Mouse (Mus musculus): ENCODE results near the gene Pitpnm1. TPM values are rescaled to one million over a fixed set of nuclear protein-coding genes. Genes with fewer than 3 reads are reported as not detected.

The Pitpnm1 gene
- polyA plus RNA-seq, 2 experiments = 4.5 to 16.2 TPM

GRCm38 (mm10) chr19:4152445-4153231, 52.8 kb downstream of the Pitpnm1 start:
- TF ChIP-seq POLR2A (IDR thresholded peaks at IDR 0.05; ENCODE audit: borderline replicate concordance, extremely low read depth, insufficient read depth, insufficient read length) = no peak
- Histone ChIP-seq H3K4me3 (replicated peaks; ENCODE audit: low read length) (no peak overlapping the region), H3K9ac (ENCODE audit: low read depth, low read length, severe bottlenecking) (no peak overlapping the region), H3K27me3 (ENCODE audit: control insufficient read depth, insufficient read depth, low read length) (no peaks in the 10 kb centered on the region), H3K27ac (replicated peaks; ENCODE audit: low read depth, low read length) (no peak overlapping the region), H3K4me1 (ENCODE audit: control insufficient read depth, insufficient read depth, low read length) (peaks cover 11% of the 10 kb centered on the region), H3K36me3 (ENCODE audit: control insufficient read depth, insufficient read depth, low read length) (peaks cover 51% of the 10 kb centered on the region), H3K9me3 (ENCODE audit: control insufficient read depth, low read length) (no peaks in the 10 kb centered on the region), H3K4me2 (replicated peaks; ENCODE audit: low read depth, low read length, severe bottlenecking) (no peak overlapping the region)
- WGBS = 90% methylated on average over 8 of the region's 8 CpGs
- no peak for DNase-seq (ENCODE audit: low spot score)
- no peak for ATAC-seq (ENCODE audit: low FRiP score, low read depth)

DNA sequence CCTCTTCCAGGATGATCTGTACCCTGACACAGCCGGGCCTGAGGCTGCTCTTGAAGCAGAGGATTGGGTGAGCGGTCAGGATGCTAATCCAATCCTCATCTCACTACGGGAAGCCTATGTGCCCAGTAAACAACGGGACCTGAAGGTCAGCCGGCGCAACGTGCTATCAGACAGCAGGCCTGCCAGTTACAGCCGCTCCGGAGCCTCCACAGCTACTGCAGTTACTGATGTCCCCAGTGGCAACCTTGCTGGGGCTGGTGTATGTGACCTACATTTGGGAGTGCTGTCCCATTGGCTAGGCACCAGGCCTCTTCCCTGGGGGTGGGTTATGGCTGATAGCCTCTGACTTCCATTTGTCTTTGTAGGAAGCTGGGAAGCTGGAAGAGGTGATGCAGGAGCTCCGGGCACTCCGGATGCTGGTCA, 53.4 kb downstream of the Pitpnm1 start, which contains the start of gene Ptprcap:
Gene Ptprcap, plus strand, starts transcription at position 373 of the 423 bp plus-strand sequence.
- no peak within 1 kb of the TSS for H3K4me2 ChIP-seq (replicated peaks; ENCODE audit: low read depth, low read length, severe bottlenecking)
- peaks cover 9% of the 10 kb centered on the region for H3K4me1 ChIP-seq (ENCODE audit: control insufficient read depth, insufficient read depth, low read length)
- H3K36me3 ChIP-seq (ENCODE audit: control insufficient read depth, insufficient read depth, low read length) = peaks cover 57% of the 10 kb centered on the region
- ATAC-seq (ENCODE audit: low FRiP score, low read depth) (no peak), DNase-seq (ENCODE audit: low spot score) (no peak)
- no peaks in the 10 kb centered on the region for H3K27me3 ChIP-seq (ENCODE audit: control insufficient read depth, insufficient read depth, low read length)
- WGBS = 80% methylated on average over 11 of the region's 11 CpGs
- no peak within 1 kb of the TSS for H3K27ac ChIP-seq (replicated peaks; ENCODE audit: low read depth, low read length)
- H3K9ac ChIP-seq (ENCODE audit: low read depth, low read length, severe bottlenecking) = no peak within 1 kb of the TSS
- H3K4me3 ChIP-seq (replicated peaks; ENCODE audit: low read length) = no peak within 1 kb of the TSS
- TF ChIP-seq POLR2A (IDR thresholded peaks at IDR 0.05; ENCODE audit: borderline replicate concordance, extremely low read depth, insufficient read depth, insufficient read length) = no peak
- no peaks in the 10 kb centered on the region for H3K9me3 ChIP-seq (ENCODE audit: control insufficient read depth, low read length)

GRCm38 (mm10) chr19:4154437-4155222, 54.8 kb downstream of the Pitpnm1 start:
- no peak overlapping the region for H3K4me3 ChIP-seq (replicated peaks; ENCODE audit: low read length)
- H3K36me3 ChIP-seq (ENCODE audit: control insufficient read depth, insufficient read depth, low read length) = peaks cover 71% of the 10 kb centered on the region
- DNase-seq (ENCODE audit: low spot score) = no peak
- H3K9me3 ChIP-seq (ENCODE audit: control insufficient read depth, low read length) = no peaks in the 10 kb centered on the region
- peaks cover 1% of the 10 kb centered on the region; the same call in 1 of the 2 replicates for H3K4me1 ChIP-seq (ENCODE audit: control insufficient read depth, insufficient read depth, low read length)
- no peak for ATAC-seq (ENCODE audit: low FRiP score, low read depth)
- no peak for TF ChIP-seq POLR2A (IDR thresholded peaks at IDR 0.05; ENCODE audit: borderline replicate concordance, extremely low read depth, insufficient read depth, insufficient read length)
- no peaks in the 10 kb centered on the region for H3K27me3 ChIP-seq (ENCODE audit: control insufficient read depth, insufficient read depth, low read length)
- WGBS = 76% methylated on average over 13 of the region's 13 CpGs
- H3K27ac ChIP-seq (replicated peaks; ENCODE audit: low read depth, low read length) = no peak overlapping the region
- no peak overlapping the region for H3K4me2 ChIP-seq (replicated peaks; ENCODE audit: low read depth, low read length, severe bottlenecking)
- no peak overlapping the region for H3K9ac ChIP-seq (ENCODE audit: low read depth, low read length, severe bottlenecking)

DNA sequence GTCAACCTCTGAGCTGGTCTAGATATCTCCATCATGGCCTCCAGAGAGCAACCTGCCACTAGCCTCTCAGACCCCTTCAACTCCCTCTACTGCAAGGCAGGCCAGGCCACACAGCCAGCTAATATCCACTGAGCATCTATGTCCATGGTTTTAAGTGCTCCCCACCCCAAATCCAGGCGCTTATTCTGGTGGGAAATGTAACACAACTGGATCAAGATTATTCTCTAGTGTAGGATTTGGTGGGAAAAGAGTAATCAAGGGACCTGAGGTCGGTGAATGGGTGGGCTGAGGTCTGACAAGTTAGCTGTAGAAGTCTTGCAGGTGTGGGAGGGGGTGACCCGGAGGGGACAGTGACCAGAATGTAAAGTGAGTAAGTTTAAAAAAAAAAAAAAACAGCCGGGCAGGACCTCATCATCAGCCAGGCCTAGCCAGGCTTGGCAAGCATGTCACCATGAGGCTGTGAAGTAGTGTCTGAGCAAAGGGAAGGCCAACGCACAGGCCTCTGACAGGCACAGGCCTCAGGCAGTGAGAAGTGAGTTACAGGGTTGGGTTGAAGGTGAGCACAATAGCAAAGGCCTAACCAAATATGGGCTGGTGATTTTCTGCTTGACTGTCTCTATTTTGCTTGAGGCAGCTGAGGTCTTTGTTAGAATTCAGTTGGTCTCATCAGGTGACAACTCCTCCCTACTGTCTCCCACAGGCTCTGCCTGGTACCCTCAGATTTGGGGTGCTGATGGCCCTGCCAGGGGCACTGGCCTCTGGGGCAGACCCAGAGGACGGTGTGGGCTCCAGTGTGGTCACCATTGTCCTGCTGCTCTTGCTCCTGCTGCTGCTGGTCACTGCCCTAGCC, 55.6 kb downstream of the Pitpnm1 start:
- peaks cover 68% of the 10 kb centered on the region for H3K36me3 ChIP-seq (ENCODE audit: control insufficient read depth, insufficient read depth, low read length)

More for the DNA sequence above, 55.6 kb downstream of the Pitpnm1 start:
- Histone ChIP-seq H3K4me3 (replicated peaks; ENCODE audit: low read length) (no peak overlapping the region), H3K9ac (ENCODE audit: low read depth, low read length, severe bottlenecking) (no peak overlapping the region), H3K27ac (replicated peaks; ENCODE audit: low read depth, low read length) (no peak overlapping the region), H3K9me3 (ENCODE audit: control insufficient read depth, low read length) (no peaks in the 10 kb centered on the region), H3K4me2 (replicated peaks; ENCODE audit: low read depth, low read length, severe bottlenecking) (no peak overlapping the region), H3K4me1 (ENCODE audit: control insufficient read depth, insufficient read depth, low read length) (no peaks in the 10 kb centered on the region), H3K27me3 (ENCODE audit: control insufficient read depth, insufficient read depth, low read length) (no peaks in the 10 kb centered on the region)
- 77% methylated on average over 6 of the region's 6 CpGs for WGBS
- no peak for TF ChIP-seq POLR2A (IDR thresholded peaks at IDR 0.05; ENCODE audit: borderline replicate concordance, extremely low read depth, insufficient read depth, insufficient read length)
- ATAC-seq (ENCODE audit: low FRiP score, low read depth) (no peak), DNase-seq (ENCODE audit: low spot score) (no peak)

Measured in limb, embryonic 14.5 days (tissue).